Mouse (Mus musculus): ENCODE measurements around the gene Acox2. TPM values are rescaled to one million over a fixed set of nuclear protein-coding genes. Genes with fewer than 3 reads are reported as not detected.

Acox2 gene
- polyA plus RNA-seq, 1 experiment = not detected

DNA sequence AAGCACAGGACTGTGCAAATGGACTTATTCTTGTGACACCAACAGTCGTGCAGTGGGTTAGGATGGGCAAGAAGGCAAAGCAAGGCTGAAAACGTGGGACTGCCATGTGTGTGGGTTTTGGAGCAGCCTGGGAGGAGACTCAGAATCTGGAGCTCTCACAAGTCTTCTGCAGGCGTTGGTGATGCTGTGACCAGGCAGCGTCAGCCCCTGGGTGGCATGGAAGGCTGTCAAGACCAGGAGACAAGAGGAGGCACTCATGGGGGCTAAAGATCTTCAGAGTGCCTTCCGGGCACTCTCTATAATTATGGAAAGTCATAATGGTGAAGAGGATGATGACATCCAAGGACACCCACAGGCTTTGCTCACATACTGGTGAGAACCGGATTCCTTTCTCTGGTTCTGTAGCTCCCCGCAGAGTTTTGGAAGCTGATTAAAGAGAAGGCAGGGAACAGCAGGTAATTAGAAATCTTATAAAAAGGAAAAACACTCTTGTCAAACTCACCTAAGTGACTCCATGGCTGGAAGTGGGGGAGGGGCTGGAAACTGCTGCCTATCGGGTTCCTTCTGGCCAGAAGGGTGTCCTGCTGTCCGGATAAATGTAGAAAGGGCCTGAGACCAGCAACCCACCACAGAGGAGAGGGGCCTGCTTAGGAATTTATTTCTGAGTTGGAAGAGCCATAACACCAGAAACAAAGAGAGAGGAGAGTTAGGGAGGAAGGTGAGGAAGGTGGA lies 52.8 kb downstream of the Acox2 start:
- Histone ChIP-seq H3K9me3 (no peaks in the 10 kb centered on the region), H3K4me3 (replicated peaks) (peak overlapping the region; percentile 31), H3K4me1 (peaks cover 14% of the 10 kb centered on the region), H3K36me3 (replicated peaks; ENCODE audit: low read length) (no peaks in the 10 kb centered on the region), H3K27me3 (replicated peaks) (peaks cover 24% of the 10 kb centered on the region)
- no peak for TF ChIP-seq GATA1 (IDR thresholded peaks at IDR 0.05; ENCODE audit: borderline replicate concordance, low read length)
- no peak for TF ChIP-seq FLI1 (IDR thresholded peaks at IDR 0.05; ENCODE audit: low read length)

DNA sequence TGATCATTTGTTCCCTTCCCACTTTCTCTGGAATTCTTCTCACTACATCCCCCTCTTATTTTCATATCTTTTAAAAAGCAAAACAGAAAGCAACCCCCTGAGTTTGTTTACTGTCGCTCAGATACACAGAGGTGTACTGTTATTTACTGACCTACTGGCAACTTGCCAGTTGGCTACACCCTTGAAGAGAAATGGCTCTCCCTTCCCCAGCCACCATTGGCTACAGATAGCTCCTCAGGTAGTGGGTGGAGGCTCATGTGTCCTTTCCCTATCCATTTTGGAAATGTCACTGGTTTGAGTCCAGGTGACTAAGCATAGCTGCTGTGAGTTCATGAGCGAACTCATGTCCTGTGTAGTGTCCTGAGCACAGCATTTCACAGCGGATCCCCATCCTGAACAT lies 57.4 kb downstream of the Acox2 start:
- Histone ChIP-seq H3K27me3 (replicated peaks) (peaks cover 10% of the 10 kb centered on the region), H3K4me1 (peaks cover 5% of the 10 kb centered on the region), H3K4me3 (replicated peaks) (no peak overlapping the region), H3K36me3 (replicated peaks; ENCODE audit: low read length) (no peaks in the 10 kb centered on the region), H3K9me3 (no peaks in the 10 kb centered on the region)
- TF ChIP-seq FLI1 (IDR thresholded peaks at IDR 0.05; ENCODE audit: low read length) (no peak), GATA1 (IDR thresholded peaks at IDR 0.05; ENCODE audit: borderline replicate concordance, low read length) (no peak)

DNA sequence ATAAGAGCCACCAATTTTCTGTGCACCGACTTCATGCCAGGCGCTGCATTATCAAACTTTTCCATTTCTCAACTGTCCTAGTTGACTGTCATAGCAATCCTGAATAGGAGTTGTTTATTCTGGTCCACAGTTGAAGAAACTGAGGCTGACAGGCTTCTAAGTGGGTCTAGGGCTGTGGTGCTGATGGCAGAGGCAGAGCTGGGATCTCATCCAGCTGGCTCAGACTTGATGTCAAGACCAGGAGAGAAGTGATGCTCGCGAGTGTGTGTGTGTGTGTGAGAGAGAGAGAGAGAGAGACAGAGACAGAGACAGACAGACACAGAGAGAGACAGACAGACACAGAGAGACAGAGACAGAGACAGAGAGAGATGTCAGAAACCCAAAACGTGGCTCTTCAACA lies 58.4 kb downstream of the Acox2 start:
- no peak overlapping the region for H3K4me3 ChIP-seq (replicated peaks)
- peaks cover 6% of the 10 kb centered on the region for H3K27me3 ChIP-seq (replicated peaks)
- H3K4me1 ChIP-seq = peaks cover under 1% of the 10 kb centered on the region
- no peaks in the 10 kb centered on the region for H3K36me3 ChIP-seq (replicated peaks; ENCODE audit: low read length)
- H3K9me3 ChIP-seq = no peaks in the 10 kb centered on the region
- no peak for TF ChIP-seq FLI1 (IDR thresholded peaks at IDR 0.05; ENCODE audit: low read length)
- no peak for TF ChIP-seq GATA1 (IDR thresholded peaks at IDR 0.05; ENCODE audit: borderline replicate concordance, low read length)

DNA sequence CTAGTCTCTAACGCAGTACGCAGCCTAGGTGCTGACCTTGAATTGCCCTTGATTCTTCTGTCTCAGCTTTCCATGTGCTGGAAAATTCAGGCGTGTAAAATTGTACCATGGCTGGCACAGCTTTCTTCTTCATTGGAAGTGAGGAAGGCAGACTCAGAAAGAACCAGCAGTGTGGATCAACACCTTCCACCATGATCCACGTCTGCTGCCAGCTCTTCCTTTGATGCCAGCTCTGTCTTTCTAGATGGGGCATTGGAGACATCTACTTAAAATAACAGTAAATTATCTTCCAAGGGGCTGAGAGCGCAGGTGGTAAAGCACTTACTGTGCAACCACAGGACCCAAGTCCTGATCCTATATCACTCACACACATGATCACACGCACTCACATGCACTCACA lies 66.4 kb downstream of the Acox2 start:
- Histone ChIP-seq H3K36me3 (replicated peaks; ENCODE audit: low read length) (no peaks in the 10 kb centered on the region), H3K27me3 (replicated peaks) (peaks cover 16% of the 10 kb centered on the region), H3K4me1 (no peaks in the 10 kb centered on the region; the same call in 1 of the 2 replicates), H3K4me3 (replicated peaks) (no peak overlapping the region), H3K9me3 (no peaks in the 10 kb centered on the region)
- TF ChIP-seq GATA1 (IDR thresholded peaks at IDR 0.05; ENCODE audit: borderline replicate concordance, low read length) (no peak), FLI1 (IDR thresholded peaks at IDR 0.05; ENCODE audit: low read length) (no peak)

DNA sequence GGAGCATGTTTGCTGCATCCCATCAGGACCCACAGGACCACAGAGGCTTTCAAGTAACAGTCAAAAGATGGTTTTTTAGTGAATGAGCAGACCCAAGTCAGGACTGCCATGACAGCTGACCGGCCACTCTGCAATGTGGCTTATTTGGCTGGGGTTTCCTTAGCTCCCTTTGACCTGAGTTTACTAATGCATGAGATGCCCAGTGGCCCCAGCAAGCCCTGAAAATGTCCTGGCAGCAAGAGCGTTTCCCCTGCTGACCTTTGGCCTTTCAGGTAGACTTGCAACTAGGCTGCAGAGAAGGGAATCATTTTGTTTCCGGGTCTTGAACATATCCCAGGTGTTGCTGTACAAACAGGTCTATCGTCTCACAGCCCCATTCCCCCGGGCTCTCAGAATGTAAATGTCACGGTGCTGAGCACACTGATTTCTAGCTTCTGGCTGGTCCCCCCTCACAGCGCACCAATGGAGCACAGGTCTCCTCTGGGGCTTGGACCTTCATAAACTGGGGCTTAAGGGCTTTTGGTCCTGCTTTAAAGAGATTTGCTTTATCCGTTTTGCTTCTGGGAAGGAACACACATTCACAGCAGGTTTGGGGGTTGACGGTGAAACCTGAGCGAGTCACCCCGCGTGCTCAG lies 67.7 kb downstream of the Acox2 start:
- TF ChIP-seq FLI1 (IDR thresholded peaks at IDR 0.05; ENCODE audit: low read length) = no peak
- TF ChIP-seq GATA1 (IDR thresholded peaks at IDR 0.05; ENCODE audit: borderline replicate concordance, low read length) = no peak
- H3K27me3 ChIP-seq (replicated peaks) = peaks cover 14% of the 10 kb centered on the region

DNA sequence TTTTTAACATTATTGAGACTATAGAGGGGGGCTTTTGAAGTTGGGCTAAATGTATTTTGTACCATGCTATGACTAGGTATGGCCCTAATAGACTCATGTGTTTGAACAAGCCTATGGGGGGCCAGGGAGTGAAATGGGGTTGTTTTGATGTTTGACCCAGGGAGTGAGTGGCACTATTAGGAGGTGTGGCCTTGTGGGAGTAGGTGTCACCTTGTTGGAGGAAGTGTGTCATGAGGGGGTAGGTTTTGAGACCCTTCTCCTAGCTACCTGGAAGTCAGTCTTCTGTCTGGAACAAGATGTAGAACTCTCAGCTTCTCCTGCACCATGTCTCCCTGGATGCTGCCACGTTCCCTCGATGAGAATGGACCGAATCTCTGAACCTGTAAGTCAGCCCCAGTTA lies 68.6 kb downstream of the Acox2 start:
- TF ChIP-seq FLI1 (IDR thresholded peaks at IDR 0.05; ENCODE audit: low read length) = no peak
- TF ChIP-seq GATA1 (IDR thresholded peaks at IDR 0.05; ENCODE audit: borderline replicate concordance, low read length) = no peak
- no peak overlapping the region for H3K4me3 ChIP-seq (replicated peaks)

More for the DNA sequence above, 67.7 kb downstream of the Acox2 start:
- no peak overlapping the region for H3K4me3 ChIP-seq (replicated peaks)
- H3K4me1 ChIP-seq = no peaks in the 10 kb centered on the region; the same call in 1 of the 2 replicates
- no peaks in the 10 kb centered on the region for H3K9me3 ChIP-seq
- H3K36me3 ChIP-seq (replicated peaks; ENCODE audit: low read length) = no peaks in the 10 kb centered on the region

DNA sequence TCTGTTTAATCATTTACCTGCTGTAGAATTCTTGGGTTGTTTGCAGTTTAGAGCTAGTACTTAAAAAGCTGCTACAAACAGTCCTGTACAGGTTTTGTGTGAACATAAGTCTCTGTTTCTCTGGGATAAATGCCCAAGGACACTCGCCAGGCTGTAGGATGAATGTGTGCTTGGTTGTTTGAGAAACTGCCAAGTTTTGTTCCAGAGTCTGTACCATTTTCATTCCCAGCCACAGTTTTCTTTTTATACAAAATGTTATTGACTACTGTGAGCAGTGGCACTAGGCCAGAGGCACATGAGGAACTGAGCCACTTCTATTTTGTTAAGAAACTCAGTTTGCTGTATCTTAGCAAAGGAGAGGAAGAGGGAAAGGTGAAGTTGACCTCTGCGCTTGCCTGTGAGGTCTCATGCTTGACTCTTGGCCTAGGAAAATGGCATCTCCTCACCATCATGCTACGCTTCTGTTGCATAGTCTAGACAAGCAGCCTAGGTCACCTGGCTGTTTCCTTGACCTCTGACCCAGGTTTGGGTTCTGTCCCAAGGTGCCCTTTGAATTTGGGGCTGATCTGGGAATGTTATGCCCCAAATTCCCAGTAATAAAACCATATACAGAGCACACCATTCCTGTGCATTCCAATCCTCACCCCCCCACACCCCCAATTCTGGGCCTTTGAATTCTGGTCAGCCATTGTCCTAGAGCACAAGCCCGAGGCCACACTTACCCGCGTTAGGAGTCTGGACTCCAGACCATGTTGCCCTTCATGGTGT lies 72.7 kb downstream of the Acox2 start:
- H3K9me3 ChIP-seq = peaks cover 19% of the 10 kb centered on the region
- no peak overlapping the region for H3K4me3 ChIP-seq (replicated peaks)
- TF ChIP-seq GATA1 (IDR thresholded peaks at IDR 0.05; ENCODE audit: borderline replicate concordance, low read length) = no peak
- TF ChIP-seq FLI1 (IDR thresholded peaks at IDR 0.05; ENCODE audit: low read length) = no peak
- H3K4me1 ChIP-seq = no peaks in the 10 kb centered on the region
- no peaks in the 10 kb centered on the region for H3K36me3 ChIP-seq (replicated peaks; ENCODE audit: low read length)
- peaks cover 8% of the 10 kb centered on the region for H3K27me3 ChIP-seq (replicated peaks)

More for the DNA sequence above, 68.6 kb downstream of the Acox2 start:
- H3K27me3 ChIP-seq (replicated peaks) = peaks cover 13% of the 10 kb centered on the region
- peaks cover 3% of the 10 kb centered on the region for H3K9me3 ChIP-seq
- H3K36me3 ChIP-seq (replicated peaks; ENCODE audit: low read length) = no peaks in the 10 kb centered on the region
- no peaks in the 10 kb centered on the region for H3K4me1 ChIP-seq

DNA sequence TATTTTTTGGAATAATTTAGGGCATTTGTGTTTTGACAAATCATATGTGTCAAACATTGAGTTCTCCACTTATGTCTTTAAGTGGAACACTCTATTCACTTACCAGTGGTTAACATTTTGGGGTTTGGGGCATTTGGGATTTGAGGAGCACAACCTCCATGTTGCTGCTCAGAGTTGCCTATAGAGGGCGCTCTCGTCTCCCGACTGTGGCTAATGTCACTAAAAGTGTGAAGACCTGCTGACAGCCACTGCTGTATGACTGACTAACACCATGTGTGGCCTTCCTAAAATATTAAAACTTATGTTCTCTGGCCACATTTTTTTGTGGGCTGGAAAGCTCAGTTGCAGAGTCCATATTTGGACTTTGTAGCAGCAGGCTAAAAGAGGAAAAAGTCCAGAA lies 75.8 kb downstream of the Acox2 start:
- H3K36me3 ChIP-seq (replicated peaks; ENCODE audit: low read length) = no peaks in the 10 kb centered on the region
- peaks cover 2% of the 10 kb centered on the region for H3K27me3 ChIP-seq (replicated peaks)
- no peak overlapping the region for H3K4me3 ChIP-seq (replicated peaks)
- H3K9me3 ChIP-seq = peaks cover 19% of the 10 kb centered on the region
- TF ChIP-seq GATA1 (IDR thresholded peaks at IDR 0.05; ENCODE audit: borderline replicate concordance, low read length) = no peak
- TF ChIP-seq FLI1 (IDR thresholded peaks at IDR 0.05; ENCODE audit: low read length) = no peak
- H3K4me1 ChIP-seq = no peaks in the 10 kb centered on the region

DNA sequence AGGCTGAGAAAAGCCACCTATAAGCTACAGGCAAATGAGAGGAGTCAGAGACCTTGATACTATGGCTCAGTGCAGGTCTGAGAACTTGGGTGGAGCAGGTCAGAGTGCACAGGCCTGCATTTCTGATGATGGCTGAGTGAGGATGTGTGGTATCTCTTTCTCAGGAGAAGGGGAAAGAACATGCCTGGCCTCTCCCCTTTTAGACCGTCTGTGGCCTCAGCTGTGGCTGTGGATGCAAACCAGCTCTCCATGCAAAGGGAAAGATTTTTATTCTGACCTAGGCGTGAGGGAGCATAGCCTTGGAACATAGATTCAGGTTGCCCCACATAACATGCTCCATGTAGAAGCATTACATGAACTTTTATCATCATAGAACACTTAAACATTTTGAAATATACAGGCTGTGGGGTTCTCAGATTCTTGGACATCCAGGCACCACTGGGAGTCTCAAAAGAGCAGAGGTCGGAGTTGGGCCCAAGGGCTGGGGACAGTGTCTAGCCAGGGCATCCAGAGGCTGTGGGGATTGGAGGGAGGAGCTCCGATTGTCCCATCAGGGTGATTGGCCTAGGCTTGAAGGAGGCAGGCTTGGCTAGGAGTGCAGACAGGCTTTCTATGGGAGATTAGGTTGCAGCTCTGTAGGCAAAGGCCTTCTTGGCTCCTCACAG lies 78.7 kb downstream of the Acox2 start:
- Histone ChIP-seq H3K27me3 (replicated peaks) (peaks cover 2% of the 10 kb centered on the region), H3K36me3 (replicated peaks; ENCODE audit: low read length) (no peaks in the 10 kb centered on the region), H3K4me1 (peaks cover 3% of the 10 kb centered on the region; the same call in 1 of the 2 replicates), H3K9me3 (peaks cover 15% of the 10 kb centered on the region), H3K4me3 (replicated peaks) (no peak overlapping the region)
- TF ChIP-seq GATA1 (IDR thresholded peaks at IDR 0.05; ENCODE audit: borderline replicate concordance, low read length) = no peak
- TF ChIP-seq FLI1 (IDR thresholded peaks at IDR 0.05; ENCODE audit: low read length) = no peak
